Mouse (Mus musculus) forebrain, embryonic 10.5 days (tissue): ENCODE results near the gene Ifi206. TPM values are rescaled to one million over a fixed set of nuclear protein-coding genes. Genes with fewer than 3 reads are reported as not detected.
"Not testable (repeated sequence)": the region's sequence is repeated elsewhere in the genome, so short reads cannot be mapped to it uniquely, and the experiment has no call there.

Source experiments
- DNase-seq: peaks from one replicate; pipeline ENCODE4 v3.0.0-alpha.2; 2017; ENCODE audit warnings: low spot score; ENCODE audit errors: extremely low spot score
- H3K27ac ChIP-seq: fragments of 300-500 bp; sonication (generic); 2 replicates; pipeline ENCODE4 v1.5.1; 2016; ENCODE audit warnings: mild to moderate bottlenecking
- H3K27me3 ChIP-seq: fragments of 300-500 bp; sonication (generic); 2 replicates; pipeline ENCODE4 v1.6.1; 2016; ENCODE audit warnings: mild to moderate bottlenecking; ENCODE audit not compliant: poor library complexity, severe bottlenecking
- H3K36me3 ChIP-seq: fragments of 300-500 bp; sonication (generic); replicated peaks from 2 replicates; pipeline ENCODE4 v1.6.1; 2016; ENCODE audit warnings: mild to moderate bottlenecking, moderate library complexity
- H3K4me1 ChIP-seq: fragments of 300-500 bp; sonication (generic); 2 replicates; pipeline ENCODE4 v1.6.1; 2016
- H3K4me3 ChIP-seq: fragments of 300-500 bp; sonication (generic); 2 replicates; pipeline ENCODE4 v1.5.1; 2016; ENCODE audit warnings: mild to moderate bottlenecking, moderate library complexity
- H3K9me3 ChIP-seq: fragments of 300-500 bp; sonication (generic); 2 replicates; pipeline ENCODE4 v1.6.1; 2016; ENCODE audit warnings: mild to moderate bottlenecking, moderate library complexity
- WGBS: fragments of 180-500 bp; shearing (Covaris S2); methylation state at CpG from one replicate; pipeline ENCODE4 v1.1.7; 2016; 5-methylcytosine and 5-hydroxymethylcytosine counted together
- polyA plus RNA-seq: library from polyadenylated mRNA; unstranded; fragments of >200 nt; fragmentation: Nextera tagmentation; extraction: Ambion mirVana; gene quantifications from 2 replicates; pipeline ENCODE4 v1.2.1, GENCODE M21; 2016

The Ifi206 gene
- polyA plus RNA-seq = not detected in 2 replicates

- not testable (repeated sequence) for H3K4me3 ChIP-seq, DNase-seq, H3K4me1 ChIP-seq, H3K27ac ChIP-seq, H3K9me3 ChIP-seq, H3K36me3 ChIP-seq, H3K27me3 ChIP-seq
- 82% methylated on average over 3 of the region's 3 CpGs for WGBS
These were observed at the start of gene Ifi206 for GRCm38 (mm10) chr1:173490812-173491480. TSS of gene Ifi206 (minus strand) at chr1:173491041.

- DNase-seq, H3K9me3 ChIP-seq, H3K36me3 ChIP-seq, H3K4me3 ChIP-seq, H3K4me1 ChIP-seq, H3K27ac ChIP-seq, H3K27me3 ChIP-seq: not testable (repeated sequence)
- 89% methylated on average over 3 of the region's 3 CpGs for WGBS
These were observed 45.0 kb upstream of the Ifi206 start, which contains the start of gene Ifi214 for GRCm38 (mm10) chr1:173535791-173536190. TSS of gene Ifi214 (minus strand) at chr1:173535957.

- Histone ChIP-seq H3K4me3 (no peak overlapping the region), H3K4me1 (no peaks in the 10 kb centered on the region), H3K36me3 (no peaks in the 10 kb centered on the region), H3K27ac (no peak overlapping the region), H3K27me3 (no peaks in the 10 kb centered on the region), H3K9me3 (no peaks in the 10 kb centered on the region)
- no peak for DNase-seq
These were observed 30.6 kb upstream of the Ifi206 start for GRCm38 (mm10) chr1:173521452-173521851.

- H3K4me3 ChIP-seq, H3K27me3 ChIP-seq, H3K9me3 ChIP-seq, DNase-seq, H3K27ac ChIP-seq, H3K4me1 ChIP-seq, H3K36me3 ChIP-seq: not testable (repeated sequence)
- 96% methylated on average over 2 of the region's 2 CpGs for WGBS
These were observed 19.8 kb upstream of the Ifi206 start for GRCm38 (mm10) chr1:173510595-173510994.

GRCm38 (mm10) chr1:173491483-173491882 is 642 bp upstream of the Ifi206 start:
- H3K4me3 ChIP-seq, H3K4me1 ChIP-seq, DNase-seq, H3K36me3 ChIP-seq, H3K27ac ChIP-seq, H3K27me3 ChIP-seq, H3K9me3 ChIP-seq: not testable (repeated sequence)

GRCm38 (mm10) chr1:173481182-173481574 is 9.7 kb downstream of the Ifi206 start:
- H3K4me1 ChIP-seq, H3K9me3 ChIP-seq, H3K36me3 ChIP-seq, H3K27ac ChIP-seq, H3K4me3 ChIP-seq, H3K27me3 ChIP-seq, DNase-seq: not testable (repeated sequence)
- 90% methylated on average over 3 of the region's 3 CpGs for WGBS

GRCm38 (mm10) chr1:173480399-173481181 is 10.3 kb downstream of the Ifi206 start:
- not testable (repeated sequence) for H3K36me3 ChIP-seq, H3K27me3 ChIP-seq, H3K27ac ChIP-seq, H3K4me3 ChIP-seq, H3K9me3 ChIP-seq, DNase-seq, H3K4me1 ChIP-seq
- 91% methylated on average over 5 of the region's 5 CpGs for WGBS

- H3K9me3 ChIP-seq = no peaks in the 10 kb centered on the region
- WGBS = 94% methylated on average over 5 of the region's 5 CpGs
- no peak overlapping the region for H3K27ac ChIP-seq
- DNase-seq = no peak
- H3K36me3 ChIP-seq = no peaks in the 10 kb centered on the region
- no peak overlapping the region for H3K4me3 ChIP-seq
- no peaks in the 10 kb centered on the region for H3K27me3 ChIP-seq
- peaks cover 3% of the 10 kb centered on the region for H3K4me1 ChIP-seq
These were observed 34.1 kb downstream of the Ifi206 start for GRCm38 (mm10) chr1:173456761-173457160.

- Histone ChIP-seq H3K9me3 (no peaks in the 10 kb centered on the region), H3K4me1 (no peaks in the 10 kb centered on the region), H3K27me3 (no peaks in the 10 kb centered on the region), H3K36me3 (no peaks in the 10 kb centered on the region), H3K27ac (no peak overlapping the region), H3K4me3 (no peak overlapping the region)
- 63% methylated on average over 7 of the region's 7 CpGs for WGBS
- DNase-seq = no peak
These were observed 34.6 kb downstream of the Ifi206 start for GRCm38 (mm10) chr1:173456139-173456754.

- 89% methylated on average over 5 of the region's 5 CpGs for WGBS
- no peaks in the 10 kb centered on the region; the same call in 1 of the 2 replicates for H3K36me3 ChIP-seq
- no peak overlapping the region for H3K4me3 ChIP-seq
- no peak overlapping the region for H3K27ac ChIP-seq
- H3K4me1 ChIP-seq = no peaks in the 10 kb centered on the region
- no peak for DNase-seq
- no peaks in the 10 kb centered on the region for H3K27me3 ChIP-seq
- H3K9me3 ChIP-seq = no peaks in the 10 kb centered on the region
These were observed 39.2 kb downstream of the Ifi206 start for GRCm38 (mm10) chr1:173451665-173452064.

- Histone ChIP-seq H3K9me3 (no peaks in the 10 kb centered on the region), H3K36me3 (no peaks in the 10 kb centered on the region; the same call in 1 of the 2 replicates), H3K4me1 (no peaks in the 10 kb centered on the region), H3K27me3 (no peaks in the 10 kb centered on the region), H3K27ac (no peak overlapping the region), H3K4me3 (no peak overlapping the region)
- no peak for DNase-seq
- 91% methylated on average over 4 of the region's 4 CpGs for WGBS
These were observed 40.2 kb downstream of the Ifi206 start for GRCm38 (mm10) chr1:173450621-173451020.

- 89% methylated on average over 4 of the region's 4 CpGs for WGBS
- H3K4me1 ChIP-seq = no peaks in the 10 kb centered on the region
- no peaks in the 10 kb centered on the region for H3K9me3 ChIP-seq
- H3K4me3 ChIP-seq = no peak overlapping the region
- H3K36me3 ChIP-seq = no peaks in the 10 kb centered on the region; the same call in 1 of the 2 replicates
- DNase-seq = no peak
- no peaks in the 10 kb centered on the region for H3K27me3 ChIP-seq
- no peak overlapping the region for H3K27ac ChIP-seq
These were observed 43.8 kb downstream of the Ifi206 start for GRCm38 (mm10) chr1:173447067-173447466.

- no peaks in the 10 kb centered on the region for H3K9me3 ChIP-seq
- WGBS = 91% methylated on average over 1 of the region's 1 CpGs
- DNase-seq = no peak
These were observed 47.8 kb downstream of the Ifi206 start for GRCm38 (mm10) chr1:173443061-173443460.

More at GRCm38 (mm10) chr1:173443061-173443460, 47.8 kb downstream of the Ifi206 start:
- H3K27me3 ChIP-seq = no peaks in the 10 kb centered on the region
- H3K4me1 ChIP-seq = no peaks in the 10 kb centered on the region
- no peaks in the 10 kb centered on the region for H3K36me3 ChIP-seq
- H3K4me3 ChIP-seq = no peak overlapping the region
- no peak overlapping the region for H3K27ac ChIP-seq
